Mouse (Mus musculus) layer of hippocampus, adult 9-11 months (tissue): ENCODE results near the gene Tmem189.

ENCODE experiments used
- DNase-seq: peaks from one replicate; pipeline ENCODE4 v3.0.0; 2022

The Tmem189 gene

GRCm38 (mm10) chr2:167700018-167700417 is 10.4 kb upstream of the Tmem189 start:
- DNase-seq = no peak

GRCm38 (mm10) chr2:167697902-167698301 is 8.3 kb upstream of the Tmem189 start:
- no peak for DNase-seq

GRCm38 (mm10) chr2:167696143-167696542 is 6.5 kb upstream of the Tmem189 start:
- no peak for DNase-seq

- DNase-seq = no peak
Observed at GRCm38 (mm10) chr2:167695491-167695890, 5.9 kb upstream of the Tmem189 start.

- DNase-seq = no peak
Observed at GRCm38 (mm10) chr2:167694963-167695362, 5.3 kb upstream of the Tmem189 start.

GRCm38 (mm10) chr2:167694244-167694643 is 4.6 kb upstream of the Tmem189 start:
- no peak for DNase-seq

GRCm38 (mm10) chr2:167693540-167693939 is 3.9 kb upstream of the Tmem189 start:
- DNase-seq = no peak

- DNase-seq = no peak
Observed at GRCm38 (mm10) chr2:167692831-167693230, 3.2 kb upstream of the Tmem189 start.

GRCm38 (mm10) chr2:167691871-167692661 is 2.4 kb upstream of the Tmem189 start:
- no peak for DNase-seq

- no peak for DNase-seq
Observed at GRCm38 (mm10) chr2:167691410-167691809, 1.8 kb upstream of the Tmem189 start.

- DNase-seq = peak; percentile 58
Observed at GRCm38 (mm10) chr2:167690962-167691311, 1.3 kb upstream of the Tmem189 start.

GRCm38 (mm10) chr2:167690219-167690961 is 768 bp upstream of the Tmem189 start:
- DNase-seq = peak; percentile 78

GRCm38 (mm10) chr2:167688498-167689451 is 847 bp downstream of the Tmem189 start, which contains the start of gene Cebpb:
Cebpb (plus strand) TSS chr2:167688915.
- DNase-seq = peak; percentile 68

GRCm38 (mm10) chr2:167688126-167688497 is 1.5 kb downstream of the Tmem189 start:
- peak; percentile 47 for DNase-seq

GRCm38 (mm10) chr2:167687651-167688101 is 1.9 kb downstream of the Tmem189 start:
- no peak for DNase-seq

- no peak for DNase-seq
Observed at GRCm38 (mm10) chr2:167687250-167687586, 2.4 kb downstream of the Tmem189 start.

- no peak for DNase-seq
Observed at GRCm38 (mm10) chr2:167686382-167687249, 3.0 kb downstream of the Tmem189 start.

- no peak for DNase-seq
Observed at GRCm38 (mm10) chr2:167685865-167686264, 3.8 kb downstream of the Tmem189 start.

GRCm38 (mm10) chr2:167685137-167685536 is 4.5 kb downstream of the Tmem189 start:
- peak; percentile 94 for DNase-seq

- DNase-seq = no peak
Observed at GRCm38 (mm10) chr2:167683721-167684120, 5.9 kb downstream of the Tmem189 start.

GRCm38 (mm10) chr2:167680657-167681056 is 9.0 kb downstream of the Tmem189 start:
- DNase-seq = no peak

- peak; percentile 74 for DNase-seq
Observed at GRCm38 (mm10) chr2:167679902-167680430, 9.7 kb downstream of the Tmem189 start.
